ENCODE assay signal across 13 mouse cellular contexts in genomic region chr5:37222316-37222715, GRCm38 (mm10).
"Had no signal": no experiment of that assay in that cellular context is flagged by ENCODE, and none has a peak within 500 bp of the region (broad histone marks: within the 10 kb centered on the region; RNA-seq: fewer than 3 reads in every experiment).

No protein-coding gene starts in this region.

- DNase-seq: kidney, adult 2 months; kidney, postnatal 14 days; lung, embryonic 14.5 days; lung, postnatal 10 days; lung, postnatal 4 days; retina, postnatal 1 day; thymus, postnatal 36 days had no signal

- H3K4me2 ChIP-seq: intestine, embryonic 15.5 days; kidney, embryonic 15.5 days; limb, embryonic 15.5 days; liver, embryonic 12.5 days; lung, embryonic 14.5 days had no signal

- H3K9ac ChIP-seq: intestine, embryonic 15.5 days; kidney, embryonic 15.5 days; limb, embryonic 15.5 days; liver, embryonic 12.5 days; lung, embryonic 14.5 days had no signal

- ATAC-seq: intestine, embryonic 15.5 days; liver, embryonic 12.5 days had no signal

- H3K4me1 ChIP-seq: intestine, embryonic 15.5 days; kidney, embryonic 15.5 days; limb, embryonic 15.5 days; liver, embryonic 12.5 days had no signal

- H3K9me3 ChIP-seq: intestine, embryonic 15.5 days; kidney, embryonic 15.5 days; limb, embryonic 15.5 days; liver, embryonic 12.5 days had no signal

- H3K27ac ChIP-seq: intestine, embryonic 15.5 days; kidney, embryonic 15.5 days; left cerebral cortex, adult 2 months; limb, embryonic 15.5 days; liver, embryonic 12.5 days had no signal

- H3K27me3 ChIP-seq: intestine, embryonic 15.5 days; kidney, embryonic 15.5 days; limb, embryonic 15.5 days; liver, embryonic 12.5 days had no signal

- H3K4me3 ChIP-seq: intestine, embryonic 15.5 days; kidney, embryonic 15.5 days; left cerebral cortex, adult 2 months; limb, embryonic 15.5 days; liver, embryonic 12.5 days; myocyte had no signal

- H3K36me3 ChIP-seq: intestine, embryonic 15.5 days; kidney, embryonic 15.5 days; limb, embryonic 15.5 days; liver, embryonic 12.5 days had no signal
